Mouse (Mus musculus) forebrain, embryonic 12.5 days (tissue): ENCODE results near the gene Fut11. TPM values are rescaled to one million over a fixed set of nuclear protein-coding genes. Genes with fewer than 3 reads are reported as not detected.

ENCODE experiments used
- ATAC-seq: fragments of 200-750 bp; cut with Nextera tagmentation; 2 replicates; pipeline ENCODE4 v1.8.0; 2017; ENCODE audit warnings: moderate TSS enrichment; ENCODE audit not compliant: low FRiP score
- H3K27ac ChIP-seq: fragments of 300-500 bp; sonication (generic); 2 replicates; pipeline ENCODE4 v1.5.1; 2016; ENCODE audit warnings: mild to moderate bottlenecking
- H3K27me3 ChIP-seq: fragments of 300-500 bp; sonication (generic); 2 replicates; pipeline ENCODE4 v1.6.1; 2016; ENCODE audit warnings: mild to moderate bottlenecking
- H3K36me3 ChIP-seq: fragments of 300-500 bp; sonication (generic); replicated peaks from 2 replicates; pipeline ENCODE4 v1.6.1; 2016; ENCODE audit warnings: mild to moderate bottlenecking
- H3K4me1 ChIP-seq: fragments of 300-500 bp; sonication (generic); 2 replicates; pipeline ENCODE4 v1.6.1; 2016
- H3K4me2 ChIP-seq: fragments of 300-500 bp; sonication (generic); 2 replicates; pipeline ENCODE4 v1.6.1; 2016; ENCODE audit warnings: mild to moderate bottlenecking, moderate library complexity
- H3K4me3 ChIP-seq: fragments of 300-500 bp; sonication (generic); replicated peaks from 2 replicates; pipeline ENCODE4 v1.5.1; 2016; ENCODE audit warnings: mild to moderate bottlenecking
- H3K9ac ChIP-seq: fragments of 300-500 bp; sonication (generic); 2 replicates; pipeline ENCODE4 v1.6.1; 2016; ENCODE audit warnings: mild to moderate bottlenecking
- H3K9me3 ChIP-seq: fragments of 300-500 bp; sonication (generic); 2 replicates; pipeline ENCODE4 v1.6.1; 2016
- WGBS: fragments of 180-500 bp; shearing (Covaris S2); methylation state at CpG from one replicate; pipeline ENCODE4 v1.1.7; 2016; 5-methylcytosine and 5-hydroxymethylcytosine counted together
- polyA plus RNA-seq: library from polyadenylated mRNA; unstranded; fragments of >200 nt; fragmentation: Nextera tagmentation; extraction: Ambion mirVana; gene quantifications from 2 replicates; pipeline ENCODE4 v1.2.1, GENCODE M21; 2016

Gene Fut11
- polyA plus RNA-seq, 1 experiment from 2014 or later = 23.3 TPM

- ATAC-seq = no peak
- no peaks in the 10 kb centered on the region for H3K27me3 ChIP-seq
- WGBS = 86% methylated on average over 9 of the region's 9 CpGs
- no peak overlapping the region for H3K4me3 ChIP-seq
- H3K36me3 ChIP-seq = peaks cover 53% of the 10 kb centered on the region
- peaks cover 11% of the 10 kb centered on the region for H3K4me1 ChIP-seq
- peak overlapping the region; percentile 17; the same call in 1 of the 2 replicates for H3K9ac ChIP-seq
- no peaks in the 10 kb centered on the region for H3K9me3 ChIP-seq
- H3K27ac ChIP-seq = no peak overlapping the region
- H3K4me2 ChIP-seq = no peak overlapping the region
Observed at GRCm38 (mm10) chr14:20730853-20731602, 36.3 kb downstream of the Fut11 start.

GRCm38 (mm10) chr14:20733041-20733951 is 38.5 kb downstream of the Fut11 start:
- WGBS = 54% methylated on average over 12 of the region's 12 CpGs
- Histone ChIP-seq H3K27ac (peak overlapping the region; percentile 80; the same call in 1 of the 2 replicates), H3K36me3 (peaks cover 43% of the 10 kb centered on the region), H3K4me2 (peak overlapping the region; percentile 79), H3K9ac (peak overlapping the region; percentile 93), H3K9me3 (no peaks in the 10 kb centered on the region), H3K4me3 (peak overlapping the region; percentile 77), H3K4me1 (peaks cover 11% of the 10 kb centered on the region), H3K27me3 (no peaks in the 10 kb centered on the region)
- no peak for ATAC-seq

- ATAC-seq = peak; percentile 99
- peak within 1 kb of the TSS; percentile 79 for H3K4me2 ChIP-seq
- no peaks in the 10 kb centered on the region for H3K27me3 ChIP-seq
- H3K9me3 ChIP-seq = no peaks in the 10 kb centered on the region
- peak within 1 kb of the TSS; percentile 80 for H3K27ac ChIP-seq
- peak within 1 kb of the TSS; percentile 77 for H3K4me3 ChIP-seq
- H3K4me1 ChIP-seq = peaks cover 11% of the 10 kb centered on the region
- peak within 1 kb of the TSS; percentile 93 for H3K9ac ChIP-seq
- H3K36me3 ChIP-seq = peaks cover 43% of the 10 kb centered on the region
- under 1% methylated on average over 52 of the region's 81 CpGs for WGBS
Observed at GRCm38 (mm10) chr14:20733952-20734774, 39.4 kb downstream of the Fut11 start, which contains the start of gene Ndst2. Ndst2 (minus strand) TSS chr14:20734562.

GRCm38 (mm10) chr14:20735052-20735451 is 40.3 kb downstream of the Fut11 start:
- Histone ChIP-seq H3K9ac (no peak overlapping the region), H3K9me3 (no peaks in the 10 kb centered on the region), H3K4me2 (no peak overlapping the region), H3K4me1 (peaks cover 11% of the 10 kb centered on the region), H3K27ac (peak overlapping the region; percentile 46; the same call in 1 of the 2 replicates), H3K27me3 (no peaks in the 10 kb centered on the region), H3K36me3 (peaks cover 41% of the 10 kb centered on the region), H3K4me3 (no peak overlapping the region)
- 82% methylated on average over 2 of the region's 2 CpGs for WGBS
- no peak for ATAC-seq

GRCm38 (mm10) chr14:20735892-20736390 is 41.2 kb downstream of the Fut11 start:
- no peak overlapping the region for H3K9ac ChIP-seq
- H3K27ac ChIP-seq = no peak overlapping the region
- peaks cover 11% of the 10 kb centered on the region for H3K4me1 ChIP-seq
- no peak overlapping the region for H3K4me3 ChIP-seq
- H3K4me2 ChIP-seq = no peak overlapping the region
- H3K36me3 ChIP-seq = peaks cover 40% of the 10 kb centered on the region
- no peak for ATAC-seq
- 90% methylated on average over 13 of the region's 13 CpGs for WGBS
- no peaks in the 10 kb centered on the region for H3K27me3 ChIP-seq
- H3K9me3 ChIP-seq = no peaks in the 10 kb centered on the region

- Histone ChIP-seq H3K27ac (no peak overlapping the region), H3K36me3 (peaks cover 47% of the 10 kb centered on the region), H3K4me3 (no peak overlapping the region), H3K27me3 (no peaks in the 10 kb centered on the region), H3K9ac (no peak overlapping the region), H3K4me1 (peaks cover 11% of the 10 kb centered on the region), H3K9me3 (no peaks in the 10 kb centered on the region), H3K4me2 (no peak overlapping the region)
- 41% methylated on average over 14 of the region's 14 CpGs for WGBS
- no peak for ATAC-seq
Observed at GRCm38 (mm10) chr14:20737306-20737705, 42.5 kb downstream of the Fut11 start.

GRCm38 (mm10) chr14:20738511-20738910 is 43.7 kb downstream of the Fut11 start:
- Histone ChIP-seq H3K4me1 (peaks cover 5% of the 10 kb centered on the region), H3K36me3 (peaks cover 55% of the 10 kb centered on the region)

GRCm38 (mm10) chr14:20741301-20741700 is 46.5 kb downstream of the Fut11 start:
- Histone ChIP-seq H3K27ac (no peak overlapping the region), H3K36me3 (peaks cover 71% of the 10 kb centered on the region), H3K4me2 (no peak overlapping the region), H3K4me3 (no peak overlapping the region), H3K9ac (no peak overlapping the region), H3K9me3 (no peaks in the 10 kb centered on the region), H3K4me1 (no peaks in the 10 kb centered on the region; the same call in 1 of the 2 replicates), H3K27me3 (no peaks in the 10 kb centered on the region)
- ATAC-seq = no peak
- WGBS = 95% methylated on average over 9 of the region's 9 CpGs

More at GRCm38 (mm10) chr14:20738511-20738910, 43.7 kb downstream of the Fut11 start:
- no peak overlapping the region for H3K4me3 ChIP-seq
- no peaks in the 10 kb centered on the region for H3K27me3 ChIP-seq
- no peak for ATAC-seq
- no peak overlapping the region for H3K4me2 ChIP-seq
- WGBS = 91% methylated on average over 8 of the region's 8 CpGs
- H3K9me3 ChIP-seq = no peaks in the 10 kb centered on the region
- no peak overlapping the region for H3K27ac ChIP-seq
- H3K9ac ChIP-seq = no peak overlapping the region

GRCm38 (mm10) chr14:20743614-20744013 is 48.8 kb downstream of the Fut11 start:
- no peak overlapping the region for H3K4me2 ChIP-seq
- H3K27ac ChIP-seq = no peak overlapping the region
- H3K4me1 ChIP-seq = no peaks in the 10 kb centered on the region; the same call in 1 of the 2 replicates
- no peak overlapping the region for H3K4me3 ChIP-seq
- H3K9me3 ChIP-seq = no peaks in the 10 kb centered on the region
- ATAC-seq = no peak
- no peak overlapping the region for H3K9ac ChIP-seq
- WGBS = 82% methylated on average over 3 of the region's 3 CpGs
- peaks cover 79% of the 10 kb centered on the region for H3K36me3 ChIP-seq
- no peaks in the 10 kb centered on the region for H3K27me3 ChIP-seq

- H3K36me3 ChIP-seq = peaks cover 52% of the 10 kb centered on the region
- ATAC-seq = no peak
Observed at GRCm38 (mm10) chr14:20746935-20747334, 52.2 kb downstream of the Fut11 start.

GRCm38 (mm10) chr14:20748388-20748787 is 53.6 kb downstream of the Fut11 start:
- Histone ChIP-seq H3K4me3 (no peak overlapping the region), H3K9ac (no peak overlapping the region), H3K36me3 (peaks cover 49% of the 10 kb centered on the region), H3K27ac (no peak overlapping the region), H3K4me1 (no peaks in the 10 kb centered on the region), H3K9me3 (no peaks in the 10 kb centered on the region), H3K4me2 (no peak overlapping the region), H3K27me3 (no peaks in the 10 kb centered on the region)
- WGBS = 85% methylated on average over 4 of the region's 4 CpGs
- ATAC-seq = no peak

More at GRCm38 (mm10) chr14:20746935-20747334, 52.2 kb downstream of the Fut11 start:
- Histone ChIP-seq H3K4me3 (no peak overlapping the region), H3K9me3 (no peaks in the 10 kb centered on the region), H3K27me3 (no peaks in the 10 kb centered on the region), H3K4me1 (no peaks in the 10 kb centered on the region), H3K27ac (no peak overlapping the region), H3K4me2 (no peak overlapping the region), H3K9ac (no peak overlapping the region)
- 88% methylated on average over 3 of the region's 3 CpGs for WGBS
